Mouse (Mus musculus) cerebellum, adult 2 months (tissue): ENCODE data around the gene Krtap9-3.

ENCODE experiments used
- CTCF ChIP-seq: fragments of 200-500 bp; IDR thresholded peaks from 2 replicates; pipeline ENCODE4 v1.5.1; 2011; ENCODE audit warnings: low read depth, mild to moderate bottlenecking, control low read depth, low read length, moderate library complexity, borderline replicate concordance; ENCODE audit not compliant: insufficient read depth
- POLR2A ChIP-seq: fragments of 200-500 bp; IDR thresholded peaks from 2 replicates; pipeline ENCODE4 v1.6.1; 2011; ENCODE audit warnings: low read length, control low read depth, borderline replicate concordance; ENCODE audit not compliant: insufficient read depth

DNA sequence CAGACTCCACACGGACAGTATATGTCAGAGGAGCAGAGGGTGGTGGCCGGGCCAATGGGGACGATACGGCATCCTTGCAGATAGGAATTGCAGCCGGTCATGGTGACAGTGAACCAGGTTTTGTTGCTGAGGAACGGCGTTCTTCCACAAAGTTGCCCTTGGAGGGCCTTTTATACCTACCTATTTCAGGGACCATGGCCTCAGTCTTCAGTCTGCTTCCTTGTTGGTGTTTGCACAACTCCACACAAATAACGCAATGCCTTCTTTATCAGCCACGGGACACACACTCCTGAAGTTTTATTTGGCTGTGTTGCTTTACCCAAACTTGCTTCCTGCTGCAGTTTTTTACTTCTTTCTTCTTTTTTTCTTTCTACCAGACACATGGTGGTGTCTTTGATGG lies 38.5 kb downstream of the Krtap9-3 start, which contains the start of gene Gm11939:
- TF ChIP-seq CTCF (no peak), POLR2A (no peak)
